Mouse (Mus musculus): ENCODE data around the gene Trim17.

GRCm38 (mm10) chr11:58977150-58977549 is 22.7 kb downstream of the Trim17 start:
- no peak for TF ChIP-seq CTCF (IDR thresholded peaks at IDR 0.05; ENCODE audit: control insufficient read depth, insufficient read depth, insufficient read length)
- TF ChIP-seq MAX (IDR thresholded peaks at IDR 0.05): no peak
- TF ChIP-seq MYOG (IDR thresholded peaks at IDR 0.05; ENCODE audit: control insufficient read depth, extremely low read depth, insufficient read length): no peak
- TF ChIP-seq FOSL1 (IDR thresholded peaks at IDR 0.05; ENCODE audit: insufficient read depth, low read length, poor library complexity, severe bottlenecking): no peak
- no peak for TF ChIP-seq USF1 (IDR thresholded peaks at IDR 0.05; ENCODE audit: low read depth)
- no peak for TF ChIP-seq CEBPB (IDR thresholded peaks at IDR 0.05; ENCODE audit: low read depth)

All from C2C12 (cell line).